Mouse (Mus musculus) embryo, embryonic 11.5 days (tissue): ENCODE results near the gene Mrrf.

Experiments
- DNase-seq: peaks from one replicate; pipeline ENCODE4 v3.0.0-alpha.2; 2012; ENCODE audit warnings: low read depth, low spot score

The Mrrf gene

GRCm38 (mm10) chr2:36230967-36231366 lies 94.8 kb downstream of the Mrrf start:
- no peak for DNase-seq

- no peak for DNase-seq
Observed at GRCm38 (mm10) chr2:36234526-36235368, 98.6 kb downstream of the Mrrf start.

- DNase-seq: no peak
Observed at GRCm38 (mm10) chr2:36235917-36236316, 99.7 kb downstream of the Mrrf start.

GRCm38 (mm10) chr2:36236889-36237288 lies 100.7 kb downstream of the Mrrf start:
- no peak for DNase-seq

- no peak for DNase-seq
Observed at GRCm38 (mm10) chr2:36237557-36237956, 101.4 kb downstream of the Mrrf start.

- DNase-seq: no peak
Observed at GRCm38 (mm10) chr2:36238467-36238866, 102.3 kb downstream of the Mrrf start.

- no peak for DNase-seq
Observed at GRCm38 (mm10) chr2:36238951-36239350, 102.8 kb downstream of the Mrrf start.
